Mouse (Mus musculus) lung, postnatal 0 days (tissue): ENCODE data around the gene Nkiras1. TPM values are rescaled to one million over a fixed set of nuclear protein-coding genes. Genes with fewer than 3 reads are reported as not detected.
"Not testable (repeated sequence)": the region's sequence is repeated elsewhere in the genome, so short reads cannot be mapped to it uniquely, and the experiment has no call there.

ENCODE experiments used
- ATAC-seq: fragments of 200-750 bp; cut with Nextera tagmentation; 2 replicates; pipeline ENCODE4 v1.8.0; 2017; ENCODE audit warnings: moderate library complexity
- DNase-seq: peaks from one replicate; pipeline ENCODE4 v3.0.0-alpha.2; 2016; ENCODE audit warnings: low spot score
- H3K27ac ChIP-seq: fragments of 300-500 bp; sonication (generic); 2 replicates; pipeline ENCODE4 v1.5.1; 2014; ENCODE audit warnings: antibody characterized with exemption, mild to moderate bottlenecking, low read length, mixed read lengths
- H3K27me3 ChIP-seq: fragments of 300-500 bp; sonication (generic); replicated peaks from 2 replicates; pipeline ENCODE4 v1.6.1; 2014; ENCODE audit warnings: low read length, mixed read lengths; ENCODE audit not compliant: insufficient read depth
- H3K36me3 ChIP-seq: fragments of 300-500 bp; sonication (generic); 2 replicates; pipeline ENCODE4 v1.6.1; 2014; ENCODE audit warnings: low read length, mixed read lengths; ENCODE audit not compliant: insufficient read depth
- H3K4me1 ChIP-seq: fragments of 300-500 bp; sonication (generic); 2 replicates; pipeline ENCODE4 v1.6.1; 2014; ENCODE audit warnings: antibody characterized with exemption, low read depth, low read length, mixed read lengths; ENCODE audit not compliant: insufficient read depth
- H3K4me2 ChIP-seq: fragments of 300-500 bp; sonication (generic); replicated peaks from 2 replicates; pipeline ENCODE4 v1.6.1; 2014; ENCODE audit warnings: low read depth, mild to moderate bottlenecking, low read length, moderate library complexity, mixed read lengths
- H3K4me3 ChIP-seq: fragments of 300-500 bp; sonication (generic); 2 replicates; pipeline ENCODE4 v1.5.1; 2014; ENCODE audit warnings: low read depth, low read length
- H3K9ac ChIP-seq: fragments of 300-500 bp; sonication (generic); replicated peaks from 2 replicates; pipeline ENCODE4 v1.6.1; 2014; ENCODE audit warnings: low read depth, mild to moderate bottlenecking
- H3K9me3 ChIP-seq: fragments of 300-500 bp; sonication (generic); 2 replicates; pipeline ENCODE4 v1.6.1; 2016; ENCODE audit warnings: low read length, mixed read lengths
- CTCF ChIP-seq: IDR thresholded peaks from 2 replicates; pipeline ENCODE4 v1.5.1; 2016; ENCODE audit warnings: antibody characterized with exemption, mild to moderate bottlenecking
- EP300 ChIP-seq: IDR thresholded peaks from 2 replicates; pipeline ENCODE4 v1.6.1; 2016; ENCODE audit warnings: antibody characterized with exemption, mild to moderate bottlenecking, control low read depth
- WGBS: fragments of 180-500 bp; shearing (Covaris S2); extraction: QIAGEN DNeasy Blood & Tissue Kit; methylation state at CpG from one replicate; pipeline ENCODE4 v1.1.7; 2014; 5-methylcytosine and 5-hydroxymethylcytosine counted together
- polyA plus RNA-seq: library from polyadenylated mRNA; unstranded; fragments of >200 nt; fragmentation: Nextera tagmentation; extraction: Ambion mirVana; gene quantifications from 2 replicates; pipeline ENCODE4 v1.2.1, GENCODE M21; 2015

Nkiras1 gene
- 13.5 and 13.7 TPM in 2 replicates for polyA plus RNA-seq

- peak within 1 kb of the TSS; percentile 88 for H3K27ac ChIP-seq
- no peaks in the 10 kb centered on the region for H3K9me3 ChIP-seq
- no peaks in the 10 kb centered on the region for H3K27me3 ChIP-seq
- DNase-seq (peak; percentile 99), ATAC-seq (peak; percentile 100)
- peak within 1 kb of the TSS; percentile 88 for H3K4me3 ChIP-seq
- H3K36me3 ChIP-seq: no peaks in the 10 kb centered on the region
- H3K4me1 ChIP-seq: peaks cover 5% of the 10 kb centered on the region
- H3K9ac ChIP-seq: peak within 1 kb of the TSS; percentile 95
- WGBS: under 1% methylated on average over 75 of the region's 78 CpGs
- TF ChIP-seq EP300: peak; percentile 19; the same call in 1 of the 2 replicates
- TF ChIP-seq CTCF: peak; percentile 43
- H3K4me2 ChIP-seq: peak within 1 kb of the TSS; percentile 76
Observed at GRCm38 (mm10) chr14:18270529-18271441, at the start of gene Nkiras1, which contains the start of gene Rpl15. Gene Nkiras1, plus strand, starts transcription at chr14:18271136. Gene Rpl15, minus strand, starts transcription at chr14:18271391.

GRCm38 (mm10) chr14:18221977-18222376 lies 49.0 kb upstream of the Nkiras1 start:
- H3K9me3 ChIP-seq: no peaks in the 10 kb centered on the region
- no peak overlapping the region for H3K9ac ChIP-seq
- H3K36me3 ChIP-seq: no peaks in the 10 kb centered on the region
- no peak overlapping the region for H3K27ac ChIP-seq
- no peak overlapping the region for H3K4me3 ChIP-seq
- no peak for ATAC-seq
- 92% methylated on average over 6 of the region's 6 CpGs for WGBS
- H3K4me1 ChIP-seq: no peaks in the 10 kb centered on the region
- no peak overlapping the region for H3K4me2 ChIP-seq
- H3K27me3 ChIP-seq: no peaks in the 10 kb centered on the region
- TF ChIP-seq CTCF: no peak
- TF ChIP-seq EP300: no peak
- no peak for DNase-seq

GRCm38 (mm10) chr14:18225431-18225830 lies 45.5 kb upstream of the Nkiras1 start:
- H3K9me3 ChIP-seq, H3K27me3 ChIP-seq, ATAC-seq, H3K27ac ChIP-seq, DNase-seq, H3K4me3 ChIP-seq, H3K4me1 ChIP-seq, H3K4me2 ChIP-seq, H3K36me3 ChIP-seq, H3K9ac ChIP-seq: not testable (repeated sequence)
- WGBS: 90% methylated on average over 11 of the region's 11 CpGs

GRCm38 (mm10) chr14:18226181-18226580 lies 44.8 kb upstream of the Nkiras1 start:
- not testable (repeated sequence) for H3K9ac ChIP-seq, H3K4me3 ChIP-seq, H3K9me3 ChIP-seq, H3K4me1 ChIP-seq, H3K36me3 ChIP-seq, DNase-seq, H3K4me2 ChIP-seq, ATAC-seq, H3K27me3 ChIP-seq, H3K27ac ChIP-seq
- whole genome bisulfite sequencing: 75% methylated on average over 11 of the region's 11 CpGs

- not testable (repeated sequence) for H3K4me3 ChIP-seq, H3K9ac ChIP-seq, H3K36me3 ChIP-seq, H3K27me3 ChIP-seq, H3K4me1 ChIP-seq, ATAC-seq, H3K4me2 ChIP-seq, DNase-seq, H3K9me3 ChIP-seq, H3K27ac ChIP-seq
- 94% methylated on average over 10 of the region's 10 CpGs for WGBS
Observed at GRCm38 (mm10) chr14:18229751-18230150, 41.2 kb upstream of the Nkiras1 start.

- not testable (repeated sequence) for ATAC-seq, H3K4me1 ChIP-seq, H3K36me3 ChIP-seq, H3K4me2 ChIP-seq, DNase-seq, H3K4me3 ChIP-seq, H3K27me3 ChIP-seq, H3K9me3 ChIP-seq, H3K9ac ChIP-seq, H3K27ac ChIP-seq
- WGBS: 92% methylated on average over 8 of the region's 8 CpGs
Observed at GRCm38 (mm10) chr14:18231866-18232265, 39.1 kb upstream of the Nkiras1 start.
